Mouse (Mus musculus) ES-CJ7 (cell line): ENCODE results near the gene Dnaic1.

Experiments
- DNase-seq: peaks from one replicate; pipeline ENCODE4 v3.0.0; 2011; ENCODE audit warnings: low read depth, low spot score

Dnaic1 gene

DNA sequence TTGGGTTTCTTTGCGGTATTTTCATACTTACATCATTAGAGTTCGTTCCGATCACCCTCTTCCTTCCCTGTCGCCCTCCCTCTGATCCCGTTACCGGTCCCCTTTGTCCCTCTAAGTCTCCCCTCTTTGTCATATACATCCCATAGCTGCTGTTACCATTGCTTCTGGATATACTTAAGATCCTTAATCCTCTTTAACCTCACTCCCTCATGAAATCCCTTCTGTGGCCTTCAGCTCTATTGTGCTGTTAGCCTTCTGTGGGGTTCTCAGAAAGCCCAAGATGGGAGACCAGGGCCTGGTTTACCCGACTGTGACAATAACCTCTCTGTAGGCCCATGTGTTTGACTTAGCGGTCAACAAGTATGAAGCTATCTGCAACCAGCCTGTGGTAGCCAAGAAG, 65.1 kb downstream of the Dnaic1 start:
- no peak for DNase-seq

DNA sequence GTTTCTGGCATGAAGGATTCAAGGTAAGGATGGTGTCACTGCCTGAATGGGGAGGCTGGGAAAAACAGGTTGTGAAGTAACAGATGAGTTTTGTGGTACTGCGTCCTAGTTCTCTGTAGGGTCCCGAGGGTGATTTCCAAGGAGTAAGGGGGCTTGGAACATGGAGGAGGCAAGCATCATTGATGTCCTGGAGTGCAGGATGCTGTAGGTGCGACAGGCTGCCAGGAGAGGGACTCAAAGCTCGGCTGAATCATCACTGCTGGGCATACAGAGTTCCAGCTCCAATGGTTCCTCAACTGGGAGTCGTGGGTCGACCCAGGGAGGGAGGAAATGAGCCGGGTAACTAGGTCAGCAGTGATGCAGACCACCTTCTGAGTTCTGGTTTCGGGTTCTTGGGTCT, 65.6 kb downstream of the Dnaic1 start:
- DNase-seq, result no peak

DNA sequence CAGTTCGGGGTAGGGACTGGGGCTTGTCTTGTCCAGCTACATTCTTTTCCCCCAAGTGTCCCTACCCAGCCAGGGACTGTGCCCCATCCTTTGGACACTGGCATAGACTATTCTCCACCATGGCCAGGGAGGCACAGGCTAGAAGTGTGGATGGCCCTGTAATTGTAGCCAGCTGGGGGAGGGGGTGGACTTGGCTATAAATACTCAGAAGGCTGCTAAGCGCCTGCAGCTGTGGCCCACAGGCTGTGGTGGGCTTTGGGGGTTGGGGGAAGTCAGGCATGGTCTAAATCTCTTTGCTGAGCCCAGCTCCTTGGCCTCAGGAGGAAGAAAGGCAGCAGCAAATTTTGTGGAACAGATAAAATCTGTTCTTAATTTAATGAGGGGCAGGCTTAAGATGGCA, 66.3 kb downstream of the Dnaic1 start:
- DNase-seq, result no peak

DNA sequence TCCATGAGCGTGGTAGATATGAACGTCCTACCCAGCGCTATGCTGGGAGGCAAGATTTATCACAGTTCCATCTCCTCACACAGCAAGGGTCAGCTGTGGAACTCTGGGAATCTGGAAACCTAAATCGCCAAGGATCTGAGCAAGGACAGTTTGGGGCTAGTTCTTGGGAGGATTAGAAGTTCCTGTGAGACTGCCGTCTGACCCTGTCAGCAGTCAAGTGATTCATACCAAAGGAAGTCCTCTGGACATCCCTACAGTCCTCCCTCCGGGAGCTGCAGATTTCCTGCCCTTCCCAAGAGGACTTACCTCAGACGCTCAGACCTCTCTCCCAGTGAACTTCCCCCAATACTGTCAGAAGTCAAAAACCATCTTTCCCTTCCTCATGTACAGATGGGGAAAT, 66.8 kb downstream of the Dnaic1 start:
- no peak for DNase-seq

DNA sequence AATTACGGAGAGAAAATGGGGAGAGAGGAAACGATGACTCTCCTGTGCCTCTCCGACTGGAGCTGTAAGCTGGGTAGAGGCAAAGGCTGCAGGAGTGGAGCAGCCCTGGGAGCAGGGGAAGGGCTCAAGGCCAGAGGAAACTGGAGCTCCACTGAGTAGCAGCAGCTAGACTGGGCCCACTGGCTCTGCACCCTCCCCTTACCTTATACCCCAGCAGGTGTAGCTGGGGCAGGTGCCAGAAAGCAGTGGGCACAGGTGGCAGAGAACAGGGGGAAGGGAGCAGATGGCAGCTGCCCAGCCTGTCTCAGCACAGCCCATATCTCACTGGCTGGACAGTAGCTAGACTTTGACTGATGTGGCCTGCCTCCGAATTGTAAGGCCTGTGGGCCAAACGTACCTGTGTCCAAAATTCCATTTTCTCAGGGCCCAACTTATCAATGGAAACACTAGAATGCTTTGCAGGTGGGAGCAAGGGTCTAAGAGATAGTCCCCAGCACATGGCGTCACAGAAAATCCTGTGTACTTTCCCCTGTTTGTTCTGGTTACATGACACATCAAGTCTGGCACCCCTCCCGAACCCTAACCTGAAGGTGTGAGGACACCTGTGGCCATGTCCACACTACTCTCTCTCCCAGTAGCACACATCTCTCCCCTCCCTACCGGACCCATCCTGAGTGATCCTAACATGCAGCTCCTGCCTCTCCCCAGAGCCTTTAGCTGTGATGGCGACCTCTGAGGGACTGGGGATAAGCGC, 67.5 kb downstream of the Dnaic1 start:
- DNase-seq, result no peak

DNA sequence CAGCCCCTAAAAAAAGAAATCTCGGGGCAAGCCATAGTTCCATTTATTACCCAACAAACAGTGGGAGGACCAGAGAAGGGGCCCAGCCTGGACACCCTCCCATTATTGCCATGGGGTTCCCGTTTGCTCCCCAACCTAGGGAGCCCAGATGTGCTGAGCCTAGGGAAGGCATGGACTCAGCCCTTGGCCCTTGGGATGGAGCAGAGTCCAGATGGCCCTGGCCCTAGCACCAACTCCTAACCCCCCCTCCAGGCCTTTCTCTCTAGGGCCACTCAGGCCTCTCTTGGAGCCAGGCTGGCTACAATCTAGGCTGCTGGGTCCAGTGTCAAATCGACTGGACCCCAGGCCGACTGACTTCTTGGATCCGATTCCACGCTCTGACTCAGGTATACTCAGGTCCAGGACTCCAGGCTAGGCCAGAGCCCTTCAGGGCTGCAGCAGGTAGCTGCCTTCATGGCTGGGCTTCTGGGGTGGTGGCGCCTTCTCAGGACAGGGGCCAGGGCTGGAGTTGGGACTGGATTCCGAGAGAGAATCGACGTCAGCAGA, 68.7 kb downstream of the Dnaic1 start:
- DNase-seq, result no peak

DNA sequence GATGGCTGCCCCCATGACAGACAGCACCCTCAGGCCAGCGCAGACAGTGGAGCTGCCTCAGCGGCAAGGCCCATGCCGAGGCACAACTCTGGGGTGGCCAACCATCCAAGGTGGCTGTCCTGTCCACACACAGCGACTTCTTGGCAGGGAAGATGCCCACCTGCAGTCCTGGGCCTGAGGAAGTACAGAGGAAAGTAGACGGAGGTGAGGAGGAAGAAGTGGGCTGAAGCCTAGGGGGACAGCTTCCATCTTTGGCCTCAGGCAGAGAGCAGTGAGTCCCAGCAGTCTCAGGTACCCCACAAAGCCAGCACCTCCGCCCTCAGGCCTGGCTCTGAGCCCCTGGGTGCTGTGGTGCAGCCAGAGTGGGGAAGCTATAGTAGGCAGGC, 69.2 kb downstream of the Dnaic1 start:
- no peak for DNase-seq

DNA sequence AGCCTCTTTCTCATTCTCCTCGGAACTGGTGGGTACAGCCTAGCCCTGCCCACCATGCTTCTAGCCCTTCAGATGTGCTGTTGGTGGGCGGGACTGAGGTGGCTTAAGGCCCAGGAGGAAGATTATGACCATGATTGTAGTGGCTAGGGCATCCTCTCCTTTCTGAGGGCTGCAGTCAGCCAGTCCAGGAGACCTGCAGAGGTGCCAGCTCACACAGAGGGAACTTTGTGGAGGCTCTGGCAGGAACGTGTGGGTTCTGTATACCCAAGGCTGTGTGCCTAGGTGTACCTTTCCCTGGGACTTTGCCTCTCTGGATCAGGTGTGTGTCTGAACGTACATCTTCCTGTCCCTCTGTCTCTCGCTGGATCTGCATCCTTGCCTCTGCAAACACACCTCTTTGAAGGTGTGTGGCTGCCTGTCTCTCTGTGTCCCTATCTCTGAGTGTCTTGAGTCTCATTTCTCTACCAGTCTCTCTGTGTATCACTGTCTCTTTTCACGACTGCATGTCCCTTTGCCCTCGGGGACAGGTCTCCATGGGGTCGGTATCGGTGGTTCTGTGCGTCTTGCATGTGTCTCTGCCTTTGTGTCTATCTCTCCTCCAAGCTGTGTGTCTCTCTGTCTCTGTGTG, 69.8 kb downstream of the Dnaic1 start:
- no peak for DNase-seq

DNA sequence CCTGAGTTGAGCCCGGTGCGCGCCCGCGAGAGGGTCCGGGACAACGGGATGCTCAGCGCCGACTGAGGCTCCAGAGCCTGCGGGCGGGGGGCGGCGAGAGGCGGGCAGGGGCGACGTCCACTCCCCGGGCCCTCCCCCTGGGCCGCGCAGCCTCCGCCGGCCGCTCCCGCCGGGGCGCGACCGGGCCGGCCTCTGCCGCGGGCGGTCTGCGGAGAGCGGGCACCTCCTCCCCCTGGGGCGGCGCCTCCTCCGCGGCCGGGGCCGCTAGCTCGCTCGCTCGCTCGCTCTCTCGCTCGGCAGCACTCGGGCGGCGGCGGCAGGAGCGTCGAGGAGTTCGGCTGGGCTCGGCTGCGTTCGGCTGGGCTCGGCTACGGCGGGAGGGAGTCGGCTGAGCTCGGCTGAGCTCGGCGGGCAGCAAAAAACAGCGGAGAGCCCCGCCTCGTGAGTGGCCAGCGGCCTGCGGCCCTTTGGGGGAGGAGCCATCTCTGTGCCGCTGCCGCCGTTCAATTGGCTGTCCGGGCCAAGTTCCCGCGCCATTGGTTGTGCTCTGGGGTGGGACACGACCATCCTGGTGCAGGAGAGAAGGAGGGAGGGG, 70.4 kb downstream of the Dnaic1 start, which contains the start of gene Enho:
TSS of gene Enho (minus strand) at position 412 of the 595 bp plus-strand sequence.
- peak; percentile 73 for DNase-seq

DNA sequence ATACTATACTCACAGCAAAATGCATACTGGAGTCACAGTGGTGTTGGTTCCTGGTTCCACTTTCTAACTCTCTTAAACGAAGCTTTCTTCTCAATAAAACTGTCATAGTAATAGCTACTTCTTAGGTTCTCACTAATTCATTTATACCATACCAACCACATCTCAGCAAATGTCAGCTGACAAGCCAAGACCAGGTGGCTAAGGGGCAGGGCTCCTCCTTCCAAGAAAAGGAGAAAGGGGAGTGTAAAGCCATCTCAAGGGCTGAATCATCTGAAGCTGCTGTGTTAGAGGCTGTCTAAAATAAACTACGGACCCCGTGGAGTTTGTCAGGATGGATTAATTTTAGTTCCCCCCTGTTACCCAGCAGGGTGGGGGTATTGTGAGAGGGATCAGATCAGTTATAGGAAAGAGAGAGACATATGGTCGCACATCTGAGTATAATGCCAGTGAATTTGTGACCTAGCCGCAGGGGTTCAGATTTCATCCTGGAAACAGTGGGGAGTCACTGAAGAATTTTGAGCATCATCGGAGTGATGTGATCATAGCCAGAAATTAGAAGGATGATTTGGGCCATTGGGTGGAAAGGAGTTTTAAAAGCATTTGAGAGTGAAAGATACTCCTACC, 71.7 kb downstream of the Dnaic1 start:
- DNase-seq, result no peak

DNA sequence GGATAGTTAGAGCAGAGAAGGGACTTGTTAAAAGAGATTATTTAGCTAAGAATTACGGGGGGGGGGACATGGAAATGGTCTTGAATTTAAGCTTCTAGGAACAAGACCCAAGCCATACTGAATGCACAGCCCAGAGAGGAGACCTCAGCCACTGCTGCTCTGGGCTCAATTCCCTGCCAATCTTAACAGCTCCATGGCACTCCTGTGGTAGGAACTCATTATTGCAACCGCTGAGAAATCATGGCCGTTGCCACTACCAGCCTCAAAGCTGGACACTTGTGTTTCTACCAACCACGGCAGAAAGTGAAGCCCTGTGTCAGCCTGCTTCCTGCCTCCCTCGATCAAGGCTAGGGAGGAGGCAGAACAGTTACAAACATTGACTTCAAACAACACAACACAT, 75.9 kb downstream of the Dnaic1 start:
- no peak for DNase-seq

DNA sequence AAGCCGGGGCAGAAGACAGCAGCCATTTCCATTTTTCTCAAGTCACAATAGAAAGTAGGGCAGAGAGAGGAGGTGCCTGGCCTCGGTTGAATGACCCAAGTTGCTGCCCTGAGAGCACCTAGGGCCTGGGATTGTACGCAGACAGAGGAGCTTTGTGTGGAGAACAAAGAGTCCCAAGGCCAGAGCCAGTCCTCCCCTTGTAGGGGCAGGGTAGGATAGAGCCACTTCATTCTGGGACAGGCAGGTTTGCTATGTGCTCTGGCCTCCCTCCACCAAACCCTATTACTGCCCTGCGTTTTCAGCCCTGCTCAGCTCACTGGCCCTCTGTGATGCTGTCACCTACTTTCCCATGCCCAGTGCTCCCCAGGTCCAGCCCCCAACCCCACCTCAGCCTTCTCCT, 78.6 kb downstream of the Dnaic1 start:
- no peak for DNase-seq

DNA sequence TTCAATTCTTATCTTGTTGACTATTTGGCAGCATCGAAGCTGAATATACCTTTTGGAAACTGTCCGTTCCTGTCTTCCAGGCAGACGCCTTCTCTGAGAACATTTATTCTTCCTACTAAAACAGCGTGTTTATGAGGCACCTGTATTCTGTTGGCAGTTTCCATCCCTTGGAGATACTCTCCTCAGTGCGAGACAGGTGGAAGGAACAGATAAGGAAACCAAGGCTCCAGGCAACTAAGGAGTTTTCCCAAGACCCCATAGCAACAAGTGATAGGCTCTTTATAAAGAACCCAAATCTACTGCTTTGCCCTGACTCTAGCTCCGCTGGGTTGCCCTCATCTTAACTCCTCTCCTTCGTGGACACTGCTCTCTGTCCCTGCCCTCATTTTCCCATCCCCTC, 79.1 kb downstream of the Dnaic1 start:
- no peak for DNase-seq

DNA sequence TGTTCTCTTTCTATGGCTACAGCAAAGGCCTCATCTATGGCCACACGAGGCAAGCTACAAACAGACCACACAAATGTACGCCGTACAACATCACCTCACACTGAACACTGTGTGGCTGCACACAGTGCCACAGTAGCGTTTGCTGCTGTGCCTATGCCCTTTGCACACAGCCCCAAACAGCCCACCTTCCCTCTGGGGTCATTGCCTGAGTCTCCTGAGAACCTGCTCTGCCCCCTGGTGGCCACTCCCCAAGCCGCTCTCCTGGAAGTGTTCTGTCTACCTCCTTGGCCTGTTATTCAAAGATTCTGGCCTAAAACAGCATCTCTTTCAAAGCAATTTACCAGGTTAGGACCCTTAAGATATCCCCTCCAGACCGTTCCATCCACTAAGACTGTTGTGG, 83.7 kb downstream of the Dnaic1 start:
- DNase-seq, result peak; percentile 80

DNA sequence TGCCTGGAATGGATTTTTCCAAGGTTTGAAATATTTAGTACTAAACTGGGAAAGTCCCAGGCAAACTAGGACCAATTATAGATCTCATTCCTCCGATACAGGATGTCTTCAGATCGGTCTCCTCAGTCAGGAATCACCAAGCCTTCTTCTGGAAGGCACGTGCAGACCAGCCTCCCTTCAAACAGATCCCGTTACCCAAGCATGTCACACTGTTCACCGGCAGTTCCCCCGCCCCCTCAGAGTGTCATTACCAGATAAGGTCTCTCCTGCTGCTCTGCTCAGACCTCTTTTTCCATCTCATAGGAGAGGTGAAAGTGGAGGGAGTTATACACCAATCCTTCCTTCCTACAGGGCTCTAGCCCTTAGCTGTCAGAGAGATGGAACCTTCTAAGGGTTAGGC, 84.2 kb downstream of the Dnaic1 start:
- no peak for DNase-seq

DNA sequence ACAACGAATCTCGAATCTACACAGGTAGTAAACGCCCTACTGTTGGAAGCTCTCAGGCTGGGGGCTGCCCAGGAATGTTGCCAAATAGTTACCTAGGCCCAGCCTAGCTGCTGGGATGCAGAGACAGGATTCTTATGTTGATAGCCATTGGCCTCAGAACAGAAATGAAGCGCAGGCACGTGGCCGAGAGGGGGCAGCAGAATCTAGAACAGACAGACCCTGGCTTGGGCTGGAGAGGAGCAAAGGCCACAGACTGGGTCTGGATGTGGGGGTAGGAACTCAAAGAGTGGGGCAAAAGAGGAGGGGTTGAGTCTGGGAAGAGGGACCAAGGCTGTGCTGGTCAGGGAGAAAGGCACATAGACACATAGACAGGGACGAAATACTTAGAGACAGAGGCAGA, 84.6 kb downstream of the Dnaic1 start:
- DNase-seq, result peak; percentile 87

DNA sequence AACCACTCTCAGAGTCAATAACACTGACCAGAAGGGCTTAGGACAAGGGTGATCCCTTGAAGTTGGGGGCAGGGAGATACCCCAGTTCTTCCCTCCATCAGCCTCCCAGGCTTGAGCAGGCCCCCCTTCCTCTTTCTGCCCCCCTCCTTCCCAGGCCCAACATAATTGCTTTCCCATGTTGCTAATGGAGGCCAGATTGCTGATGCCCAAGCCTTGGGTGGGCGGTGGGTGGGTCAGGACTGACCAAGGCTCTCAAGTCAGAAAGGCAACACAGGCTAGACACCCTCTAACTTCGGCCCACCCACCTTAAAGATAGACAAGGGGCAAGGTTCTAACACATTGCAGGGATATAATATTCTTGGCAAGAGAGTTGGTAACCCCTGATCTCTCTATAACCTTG, 86.0 kb downstream of the Dnaic1 start:
- no peak for DNase-seq

DNA sequence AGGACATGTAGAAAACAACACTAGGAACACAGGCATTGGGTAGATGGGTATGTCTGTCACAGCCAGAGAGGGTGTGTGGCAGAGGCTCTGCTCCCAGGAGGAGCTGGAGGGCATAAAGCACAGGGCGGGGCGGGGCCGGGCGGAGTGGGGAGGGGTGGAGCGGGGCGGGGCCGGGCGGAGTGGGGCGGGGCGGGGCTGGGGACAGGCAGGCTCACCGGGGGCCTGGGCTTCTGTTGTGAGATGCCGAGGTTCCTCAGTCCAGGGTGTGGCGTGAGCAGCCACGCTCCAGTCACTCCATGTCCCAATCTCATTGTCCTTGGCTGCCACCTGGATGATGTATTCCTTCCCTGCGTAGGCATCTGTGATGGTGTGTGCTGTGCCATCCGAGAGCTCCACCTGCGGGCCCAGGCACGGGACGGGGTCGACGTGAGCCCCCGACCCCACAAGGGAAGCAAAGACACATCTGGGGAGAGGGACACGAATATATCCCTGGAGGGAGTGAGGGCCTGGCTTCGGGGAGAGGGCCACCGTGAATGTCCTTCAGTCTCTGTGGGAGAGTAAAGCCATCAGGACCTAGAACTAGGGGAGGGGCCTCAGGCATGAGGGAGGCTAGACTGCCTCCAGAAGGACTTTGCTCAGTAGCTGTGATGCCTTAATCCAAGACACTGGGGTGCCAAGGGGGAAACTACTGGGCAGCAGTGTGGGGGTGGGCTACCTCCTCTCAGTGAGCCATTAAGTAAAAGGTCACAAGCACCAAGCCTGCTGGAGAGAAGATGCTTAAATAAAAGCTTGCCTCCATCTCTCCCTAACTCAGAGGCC, 89.2 kb downstream of the Dnaic1 start:
- peak; percentile 43 for DNase-seq

DNA sequence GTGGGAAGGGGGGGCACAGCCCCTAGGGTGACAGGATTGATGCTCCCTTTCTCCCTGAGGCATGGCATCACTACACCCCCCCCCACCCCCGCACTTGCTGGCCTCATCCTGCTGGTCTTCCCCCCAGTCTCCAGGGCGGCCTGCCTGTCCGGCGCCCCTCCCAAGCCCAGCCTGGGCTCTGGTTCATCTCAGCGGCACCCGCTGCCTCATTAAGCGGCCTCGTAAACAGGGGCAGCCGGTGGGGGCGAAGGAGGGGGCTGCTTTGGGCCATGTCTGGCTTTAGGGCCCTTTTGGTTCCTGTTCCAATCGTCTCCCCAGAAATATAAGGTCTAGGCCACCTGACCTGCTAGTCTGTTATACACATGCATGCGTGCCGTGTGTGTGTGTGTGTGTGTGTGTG, 90.0 kb downstream of the Dnaic1 start:
- no peak for DNase-seq

DNA sequence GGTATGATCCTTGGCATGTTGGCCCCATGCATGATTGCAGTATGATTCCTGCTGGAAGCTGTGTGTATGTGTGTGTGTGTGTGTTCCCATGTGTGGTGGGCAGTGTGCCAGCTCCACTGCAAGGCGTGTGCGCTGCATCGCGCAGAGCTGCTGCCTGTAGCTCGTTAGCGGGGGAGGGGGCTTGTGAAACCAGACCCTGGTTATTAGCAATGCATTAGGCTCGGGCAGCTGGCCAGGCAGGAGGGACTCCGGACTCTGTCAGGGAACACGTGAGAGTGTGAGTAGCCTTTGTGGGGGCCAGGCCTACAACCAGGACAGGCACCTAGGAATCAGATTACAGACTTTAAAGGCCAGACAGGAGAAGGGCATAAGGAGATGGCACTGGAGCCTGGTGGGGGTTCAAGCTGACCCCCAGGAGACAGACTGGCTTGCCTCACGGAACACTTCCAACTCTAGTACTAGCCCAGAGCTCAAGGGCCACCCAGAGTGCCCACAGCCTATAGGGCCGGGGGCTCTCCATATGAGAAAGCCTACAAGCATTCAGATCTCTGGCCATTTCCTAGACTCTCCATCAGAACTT, 91.4 kb downstream of the Dnaic1 start:
- DNase-seq, result no peak

DNA sequence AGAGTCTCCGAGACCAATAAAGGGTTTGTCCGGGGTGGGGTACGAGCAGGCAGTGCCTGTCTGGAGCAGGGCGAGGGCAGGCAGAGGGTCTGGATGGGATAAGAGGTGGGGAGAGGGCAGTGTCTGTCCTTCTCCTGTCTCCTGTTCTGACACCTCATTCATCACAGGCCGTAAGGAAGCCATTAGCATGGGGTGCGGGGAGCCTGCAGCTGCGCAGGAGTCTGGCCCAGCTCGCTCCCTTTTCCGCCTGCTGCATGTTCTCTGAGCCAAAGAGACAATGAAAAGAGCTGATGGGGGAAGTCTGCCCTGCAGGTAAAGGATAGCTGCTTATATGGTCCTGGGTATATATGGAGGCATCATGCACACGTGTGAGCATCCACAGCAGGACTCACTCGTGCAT, 93.1 kb downstream of the Dnaic1 start:
- DNase-seq, result no peak
